Mouse (Mus musculus): ENCODE data around the gene Eif3l. TPM values are rescaled to one million over a fixed set of nuclear protein-coding genes. Genes with fewer than 3 reads are reported as not detected.
A peak's percentile ranks its signal among the peaks of the same experiment; 100 is the strongest.

Eif3l gene
- polyA plus RNA-seq, 1 experiment = not detected

GRCm38 (mm10) chr15:79073752-79074151 is 1.2 kb upstream of the Eif3l start:
- Histone ChIP-seq H3K4me3 (ENCODE audit: insufficient read depth, low read depth, low read length) (no peak overlapping the region), H3K27ac (ENCODE audit: insufficient read depth, low read depth, low read length) (no peak overlapping the region), H3K4me1 (ENCODE audit: control insufficient read depth, insufficient read depth, low read length) (peaks cover 14% of the 10 kb centered on the region)
- TF ChIP-seq CTCF (IDR thresholded peaks at IDR 0.05; ENCODE audit: insufficient read depth, low read depth, low read length) = no peak
- TF ChIP-seq POLR2A (IDR thresholded peaks at IDR 0.05; ENCODE audit: insufficient read depth, low read depth, low read length) = no peak

- TF ChIP-seq POLR2A (IDR thresholded peaks at IDR 0.05; ENCODE audit: insufficient read depth, low read depth, low read length) (no peak), CTCF (IDR thresholded peaks at IDR 0.05; ENCODE audit: insufficient read depth, low read depth, low read length) (no peak)
- peaks cover 14% of the 10 kb centered on the region for H3K4me1 ChIP-seq (ENCODE audit: control insufficient read depth, insufficient read depth, low read length)
- H3K27ac ChIP-seq (ENCODE audit: insufficient read depth, low read depth, low read length) = peak overlapping the region; percentile 50
- WGBS = 31% methylated on average over 10 of the region's 10 CpGs
- peak overlapping the region; percentile 80 for H3K4me3 ChIP-seq (ENCODE audit: insufficient read depth, low read depth, low read length)
These were observed 533 bp upstream of the Eif3l start for GRCm38 (mm10) chr15:79074446-79074845.

GRCm38 (mm10) chr15:79075658-79076365 is 833 bp downstream of the Eif3l start:
- Histone ChIP-seq H3K4me3 (ENCODE audit: insufficient read depth, low read depth, low read length) (peak overlapping the region; percentile 80), H3K27ac (ENCODE audit: insufficient read depth, low read depth, low read length) (no peak overlapping the region), H3K4me1 (ENCODE audit: control insufficient read depth, insufficient read depth, low read length) (peaks cover 14% of the 10 kb centered on the region)
- 36% methylated on average over 15 of the region's 15 CpGs for WGBS
- no peak for TF ChIP-seq POLR2A (IDR thresholded peaks at IDR 0.05; ENCODE audit: insufficient read depth, low read depth, low read length)
- no peak for TF ChIP-seq CTCF (IDR thresholded peaks at IDR 0.05; ENCODE audit: insufficient read depth, low read depth, low read length)

- Histone ChIP-seq H3K4me3 (ENCODE audit: insufficient read depth, low read depth, low read length) (no peak overlapping the region), H3K27ac (ENCODE audit: insufficient read depth, low read depth, low read length) (no peak overlapping the region), H3K4me1 (ENCODE audit: control insufficient read depth, insufficient read depth, low read length) (peaks cover 11% of the 10 kb centered on the region)
- no peak for TF ChIP-seq CTCF (IDR thresholded peaks at IDR 0.05; ENCODE audit: insufficient read depth, low read depth, low read length)
- no peak for TF ChIP-seq POLR2A (IDR thresholded peaks at IDR 0.05; ENCODE audit: insufficient read depth, low read depth, low read length)
- 96% methylated on average over 7 of the region's 7 CpGs for WGBS
These were observed 4.6 kb downstream of the Eif3l start for GRCm38 (mm10) chr15:79079567-79079966.

GRCm38 (mm10) chr15:79092284-79092683 is 17.3 kb downstream of the Eif3l start:
- Histone ChIP-seq H3K4me3 (ENCODE audit: insufficient read depth, low read depth, low read length) (no peak overlapping the region), H3K27ac (ENCODE audit: insufficient read depth, low read depth, low read length) (no peak overlapping the region), H3K4me1 (ENCODE audit: control insufficient read depth, insufficient read depth, low read length) (0 out of 2 replicates have a peak, but pooled peaks cover 7% of the 10 kb centered on the region)
- 61% methylated on average over 6 of the region's 6 CpGs for WGBS
- TF ChIP-seq POLR2A (IDR thresholded peaks at IDR 0.05; ENCODE audit: insufficient read depth, low read depth, low read length) = no peak
- no peak for TF ChIP-seq CTCF (IDR thresholded peaks at IDR 0.05; ENCODE audit: insufficient read depth, low read depth, low read length)

GRCm38 (mm10) chr15:79093083-79093839 is 18.3 kb downstream of the Eif3l start:
- H3K27ac ChIP-seq (ENCODE audit: insufficient read depth, low read depth, low read length) = no peak overlapping the region
- WGBS = 60% methylated on average over 7 of the region's 7 CpGs
- TF ChIP-seq POLR2A (IDR thresholded peaks at IDR 0.05; ENCODE audit: insufficient read depth, low read depth, low read length) (no peak), CTCF (IDR thresholded peaks at IDR 0.05; ENCODE audit: insufficient read depth, low read depth, low read length) (no peak)
- H3K4me1 ChIP-seq (ENCODE audit: control insufficient read depth, insufficient read depth, low read length) = peaks cover 14% of the 10 kb centered on the region
- H3K4me3 ChIP-seq (ENCODE audit: insufficient read depth, low read depth, low read length) = no peak overlapping the region

- Histone ChIP-seq H3K4me3 (ENCODE audit: insufficient read depth, low read depth, low read length) (no peak overlapping the region), H3K27ac (ENCODE audit: insufficient read depth, low read depth, low read length) (no peak overlapping the region), H3K4me1 (ENCODE audit: control insufficient read depth, insufficient read depth, low read length) (peaks cover 20% of the 10 kb centered on the region)
- no peak for TF ChIP-seq POLR2A (IDR thresholded peaks at IDR 0.05; ENCODE audit: insufficient read depth, low read depth, low read length)
- TF ChIP-seq CTCF (IDR thresholded peaks at IDR 0.05; ENCODE audit: insufficient read depth, low read depth, low read length) = no peak
- WGBS = 56% methylated on average over 5 of the region's 5 CpGs
These were observed 20.5 kb downstream of the Eif3l start for GRCm38 (mm10) chr15:79095483-79095882.

- Histone ChIP-seq H3K4me3 (ENCODE audit: insufficient read depth, low read depth, low read length) (no peak overlapping the region), H3K27ac (ENCODE audit: insufficient read depth, low read depth, low read length) (no peak overlapping the region), H3K4me1 (ENCODE audit: control insufficient read depth, insufficient read depth, low read length) (peaks cover 20% of the 10 kb centered on the region)
- 62% methylated on average over 3 of the region's 3 CpGs for WGBS
- TF ChIP-seq POLR2A (IDR thresholded peaks at IDR 0.05; ENCODE audit: insufficient read depth, low read depth, low read length) = no peak
- no peak for TF ChIP-seq CTCF (IDR thresholded peaks at IDR 0.05; ENCODE audit: insufficient read depth, low read depth, low read length)
These were observed 21.6 kb downstream of the Eif3l start for GRCm38 (mm10) chr15:79096556-79096955.

GRCm38 (mm10) chr15:79097135-79097534 is 22.2 kb downstream of the Eif3l start:
- 13% methylated on average over 2 of the region's 2 CpGs for WGBS
- Histone ChIP-seq H3K4me1 (ENCODE audit: control insufficient read depth, insufficient read depth, low read length) (peaks cover 20% of the 10 kb centered on the region), H3K4me3 (ENCODE audit: insufficient read depth, low read depth, low read length) (no peak overlapping the region), H3K27ac (ENCODE audit: insufficient read depth, low read depth, low read length) (peak overlapping the region; percentile 40; the same call in 1 of the 2 replicates)
- TF ChIP-seq POLR2A (IDR thresholded peaks at IDR 0.05; ENCODE audit: insufficient read depth, low read depth, low read length) = no peak
- TF ChIP-seq CTCF (IDR thresholded peaks at IDR 0.05; ENCODE audit: insufficient read depth, low read depth, low read length) = no peak

Data from olfactory bulb, adult 2 months (tissue).